Mouse (Mus musculus): ENCODE data around the gene Eml3. TPM values are rescaled to one million over a fixed set of nuclear protein-coding genes. Genes with fewer than 3 reads are reported as not detected.

Gene Eml3
- 72.3 and 77.7 TPM in 2 replicates for polyA plus RNA-seq (2012; rRNA removed)

GRCm38 (mm10) chr19:8929224-8930088, at the start of gene Eml3, which contains the start of gene Rom1:
TSS of gene Eml3 (plus strand) at chr19:8929552.
TSS of gene Rom1 (minus strand) at chr19:8929356.
- Histone ChIP-seq H3K4me1 (ENCODE audit: control insufficient read depth, insufficient read depth, insufficient read length) (peaks cover 17% of the 10 kb centered on the region), H3K36me3 (ENCODE audit: control insufficient read depth, insufficient read depth, low read length) (peaks cover 15% of the 10 kb centered on the region), H3K4me3 (ENCODE audit: extremely low read depth, insufficient read depth, insufficient read length) (peak within 1 kb of the TSS; percentile 79), H3K27ac (ENCODE audit: insufficient read depth, low read length) (peak within 1 kb of the TSS; percentile 89), H3K27me3 (ENCODE audit: control insufficient read depth, insufficient read depth, low read length) (no peaks in the 10 kb centered on the region)
- WGBS = under 1% methylated on average over 64 of the region's 74 CpGs
- peak; percentile 20 for TF ChIP-seq POLR2A (IDR thresholded peaks at IDR 0.05; ENCODE audit: low read depth, low read length)
- peak; percentile 47; the same call in 1 of the 2 replicates for TF ChIP-seq CTCF (IDR thresholded peaks at IDR 0.05; ENCODE audit: extremely low read depth, insufficient read depth, insufficient read length, insufficient replicate concordance)
- DNase-seq (ENCODE audit: low read depth in 1 of 2, low spot score in 2 of 2) = peak; percentile 60 to 87

GRCm38 (mm10) chr19:8880311-8881033, 48.9 kb upstream of the Eml3 start, which contains the start of gene Uqcc3:
TSS of gene Uqcc3 (minus strand) at chr19:8880923.
- H3K4me3 ChIP-seq (ENCODE audit: extremely low read depth, insufficient read depth, insufficient read length) = peak within 1 kb of the TSS; percentile 89
- no peaks in the 10 kb centered on the region; the same call in 1 of the 2 replicates for H3K4me1 ChIP-seq (ENCODE audit: control insufficient read depth, insufficient read depth, insufficient read length)
- H3K27ac ChIP-seq (ENCODE audit: insufficient read depth, low read length) = peak within 1 kb of the TSS; percentile 69
- TF ChIP-seq CTCF (IDR thresholded peaks at IDR 0.05; ENCODE audit: extremely low read depth, insufficient read depth, insufficient read length, insufficient replicate concordance) (no peak), POLR2A (IDR thresholded peaks at IDR 0.05; ENCODE audit: low read depth, low read length) (peak; percentile 85)
- WGBS = under 1% methylated on average over 42 of the region's 42 CpGs
- DNase-seq (ENCODE audit: low read depth in 1 of 2, low spot score in 2 of 2) = peak; percentile 81 to 87
- H3K36me3 ChIP-seq (ENCODE audit: control insufficient read depth, insufficient read depth, low read length) = peaks cover 2% of the 10 kb centered on the region; the same call in 1 of the 2 replicates
- H3K27me3 ChIP-seq (ENCODE audit: control insufficient read depth, insufficient read depth, low read length) = no peaks in the 10 kb centered on the region

GRCm38 (mm10) chr19:8881034-8881392, 48.3 kb upstream of the Eml3 start:
- H3K36me3 ChIP-seq (ENCODE audit: control insufficient read depth, insufficient read depth, low read length) = peaks cover 1% of the 10 kb centered on the region; the same call in 1 of the 2 replicates
- H3K27me3 ChIP-seq (ENCODE audit: control insufficient read depth, insufficient read depth, low read length) = no peaks in the 10 kb centered on the region
- H3K27ac ChIP-seq (ENCODE audit: insufficient read depth, low read length) = no peak overlapping the region
- H3K4me3 ChIP-seq (ENCODE audit: extremely low read depth, insufficient read depth, insufficient read length) = peak overlapping the region; percentile 89
- 2% methylated on average over 3 of the region's 3 CpGs for WGBS
- no peaks in the 10 kb centered on the region; the same call in 1 of the 2 replicates for H3K4me1 ChIP-seq (ENCODE audit: control insufficient read depth, insufficient read depth, insufficient read length)
- no peak for DNase-seq (ENCODE audit: low read depth in 1 of 2, low spot score in 2 of 2)
- no peak for TF ChIP-seq CTCF (IDR thresholded peaks at IDR 0.05; ENCODE audit: extremely low read depth, insufficient read depth, insufficient read length, insufficient replicate concordance)
- TF ChIP-seq POLR2A (IDR thresholded peaks at IDR 0.05; ENCODE audit: low read depth, low read length) = no peak

- Histone ChIP-seq H3K4me1 (ENCODE audit: control insufficient read depth, insufficient read depth, insufficient read length) (peaks cover 5% of the 10 kb centered on the region; the same call in 1 of the 2 replicates), H3K27ac (ENCODE audit: insufficient read depth, low read length) (no peak within 1 kb of the TSS), H3K27me3 (ENCODE audit: control insufficient read depth, insufficient read depth, low read length) (no peaks in the 10 kb centered on the region), H3K36me3 (ENCODE audit: control insufficient read depth, insufficient read depth, low read length) (no peaks in the 10 kb centered on the region), H3K4me3 (ENCODE audit: extremely low read depth, insufficient read depth, insufficient read length) (no peak within 1 kb of the TSS)
- no peak for DNase-seq (ENCODE audit: low read depth in 1 of 2, low spot score in 2 of 2)
- TF ChIP-seq POLR2A (IDR thresholded peaks at IDR 0.05; ENCODE audit: low read depth, low read length) (no peak), CTCF (IDR thresholded peaks at IDR 0.05; ENCODE audit: extremely low read depth, insufficient read depth, insufficient read length, insufficient replicate concordance) (no peak)
- 93% methylated on average over 3 of the region's 3 CpGs for WGBS
Observed at GRCm38 (mm10) chr19:8883616-8884015, 45.7 kb upstream of the Eml3 start, which contains the start of the genes Lbhd1 and Gm49403. TSS of gene Lbhd1 (plus strand) at chr19:8883732. TSS of gene Gm49403 (plus strand) at chr19:8883930.

- Histone ChIP-seq H3K4me3 (ENCODE audit: extremely low read depth, insufficient read depth, insufficient read length) (no peak overlapping the region), H3K36me3 (ENCODE audit: control insufficient read depth, insufficient read depth, low read length) (peaks cover 6% of the 10 kb centered on the region), H3K27me3 (ENCODE audit: control insufficient read depth, insufficient read depth, low read length) (no peaks in the 10 kb centered on the region), H3K4me1 (ENCODE audit: control insufficient read depth, insufficient read depth, insufficient read length) (0 out of 2 replicates have a peak, but pooled peaks cover 5% of the 10 kb centered on the region), H3K27ac (ENCODE audit: insufficient read depth, low read length) (no peak overlapping the region)
- 73% methylated on average over 1 of the region's 1 CpGs for WGBS
- no peak for DNase-seq (ENCODE audit: low read depth in 1 of 2, low spot score in 2 of 2)
- TF ChIP-seq CTCF (IDR thresholded peaks at IDR 0.05; ENCODE audit: extremely low read depth, insufficient read depth, insufficient read length, insufficient replicate concordance) = no peak
- no peak for TF ChIP-seq POLR2A (IDR thresholded peaks at IDR 0.05; ENCODE audit: low read depth, low read length)
Observed at GRCm38 (mm10) chr19:8886916-8887584, 42.3 kb upstream of the Eml3 start.

Data from spleen, adult 2 months (tissue).